Mouse (Mus musculus): ENCODE results near the gene Il6ra. TPM values are rescaled to one million over a fixed set of nuclear protein-coding genes. Genes with fewer than 3 reads are reported as not detected.

Gene Il6ra
- polyA plus RNA-seq, 1 experiment from 2014 or later: 1.1 TPM

DNA sequence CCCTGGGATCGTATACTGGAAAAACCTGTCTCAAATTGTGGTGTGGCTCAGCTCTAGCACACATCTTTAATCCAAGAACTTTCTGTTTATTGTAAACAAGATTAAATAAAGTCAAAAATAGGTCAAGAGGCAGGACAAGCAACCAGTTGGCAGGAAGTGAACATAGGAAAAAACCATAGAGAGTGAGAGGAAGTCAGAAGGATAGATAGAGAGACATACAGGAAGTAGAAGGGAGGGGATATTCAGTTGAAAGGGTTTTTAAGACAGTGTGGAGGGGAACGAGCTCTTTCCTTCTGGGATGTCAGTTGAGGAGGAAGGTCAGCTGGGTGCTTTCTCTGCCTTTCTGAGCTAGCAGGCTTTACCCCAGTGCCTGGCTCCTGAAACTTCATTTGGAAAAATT, 89.4 kb downstream of the Il6ra start:
- Histone ChIP-seq H3K4me1 (replicated peaks) (no peaks in the 10 kb centered on the region), H3K4me3 (no peak overlapping the region), H3K36me3 (no peaks in the 10 kb centered on the region), H3K4me2 (no peak overlapping the region), H3K27me3 (peaks cover 23% of the 10 kb centered on the region), H3K9ac (no peak overlapping the region), H3K9me3 (no peaks in the 10 kb centered on the region), H3K27ac (no peak overlapping the region)
- no peak for ATAC-seq (ENCODE audit: low FRiP score)
- WGBS: 75% methylated on average over 2 of the region's 2 CpGs

DNA sequence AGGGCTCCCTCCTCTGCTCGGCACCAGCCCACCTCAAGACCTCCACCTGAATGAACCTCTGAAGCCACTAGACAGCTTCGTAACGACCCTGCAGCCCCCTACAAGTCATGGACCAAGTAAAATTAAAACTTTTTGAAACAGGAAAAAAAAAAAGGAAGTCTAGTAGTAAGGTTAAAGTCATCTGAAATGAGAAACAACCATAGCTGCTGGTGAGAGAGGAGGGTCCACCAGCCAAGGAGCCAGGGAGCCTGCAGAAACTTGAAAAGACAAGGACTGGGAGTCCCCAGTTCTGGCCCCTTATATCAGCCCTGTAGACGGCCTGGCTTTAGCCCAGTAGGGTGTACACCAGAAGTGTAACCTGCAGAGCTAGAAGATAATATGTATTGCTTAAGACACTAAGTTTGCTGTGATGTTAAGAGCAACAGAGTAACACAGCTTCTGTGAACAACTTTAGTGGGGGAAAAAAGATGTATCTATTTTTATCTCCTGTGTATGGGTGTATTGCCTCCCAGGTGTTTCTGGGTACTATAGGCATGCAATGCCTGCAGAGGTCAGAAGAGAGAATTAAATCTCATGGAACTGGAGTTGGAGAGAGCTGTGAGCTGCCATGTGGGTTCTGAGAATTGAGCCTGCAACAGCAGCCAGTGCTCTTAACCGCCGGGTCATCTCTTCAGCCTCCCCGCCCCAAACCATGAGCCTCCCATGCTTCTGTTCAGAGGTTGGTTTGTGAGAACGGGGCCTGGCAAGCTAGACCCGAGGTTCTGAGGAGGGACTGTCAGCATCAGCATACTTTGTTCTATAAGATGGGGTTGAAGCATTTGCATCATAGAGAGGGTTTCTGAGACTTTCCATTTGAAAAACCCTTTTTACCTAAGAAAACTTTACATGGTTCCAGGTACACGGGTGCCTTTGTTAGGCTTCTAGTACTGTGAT, 91.2 kb downstream of the Il6ra start:
- H3K36me3 ChIP-seq: no peaks in the 10 kb centered on the region
- 81% methylated on average over 10 of the region's 10 CpGs for WGBS
- H3K9me3 ChIP-seq: no peaks in the 10 kb centered on the region
- no peaks in the 10 kb centered on the region for H3K4me1 ChIP-seq (replicated peaks)
- no peak for ATAC-seq (ENCODE audit: low FRiP score)
- H3K27me3 ChIP-seq: peaks cover 9% of the 10 kb centered on the region; the same call in 1 of the 2 replicates
- H3K4me2 ChIP-seq: no peak overlapping the region
- no peak overlapping the region for H3K9ac ChIP-seq
- no peak overlapping the region for H3K27ac ChIP-seq
- H3K4me3 ChIP-seq: no peak overlapping the region

DNA sequence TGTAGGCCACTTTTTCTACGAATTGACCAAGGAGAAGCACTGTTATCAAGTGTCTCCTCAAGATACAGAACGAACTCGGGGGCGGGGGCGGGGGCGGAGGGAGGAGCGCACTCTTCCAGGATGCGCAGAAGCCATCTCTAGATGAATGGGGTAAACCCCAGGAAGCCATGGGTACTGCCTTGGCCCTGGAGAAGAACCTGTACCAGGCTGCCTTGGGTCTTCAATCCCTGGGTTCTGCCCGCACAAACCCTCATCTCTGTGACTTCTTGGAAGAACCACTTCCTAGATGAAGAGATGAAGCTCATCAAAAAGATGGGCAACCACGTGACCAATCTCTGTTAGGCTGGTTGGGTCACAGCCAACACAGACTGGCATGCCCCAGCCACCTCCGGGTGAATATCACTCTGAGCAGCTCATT, 91.9 kb downstream of the Il6ra start:
- peaks cover 9% of the 10 kb centered on the region; the same call in 1 of the 2 replicates for H3K27me3 ChIP-seq
- H3K4me3 ChIP-seq: no peak overlapping the region
- H3K4me1 ChIP-seq (replicated peaks): no peaks in the 10 kb centered on the region
- ATAC-seq (ENCODE audit: low FRiP score): no peak
- H3K9ac ChIP-seq: no peak overlapping the region
- WGBS: 88% methylated on average over 11 of the region's 11 CpGs
- no peak overlapping the region for H3K27ac ChIP-seq
- no peak overlapping the region for H3K4me2 ChIP-seq
- no peaks in the 10 kb centered on the region for H3K9me3 ChIP-seq
- H3K36me3 ChIP-seq: no peaks in the 10 kb centered on the region

DNA sequence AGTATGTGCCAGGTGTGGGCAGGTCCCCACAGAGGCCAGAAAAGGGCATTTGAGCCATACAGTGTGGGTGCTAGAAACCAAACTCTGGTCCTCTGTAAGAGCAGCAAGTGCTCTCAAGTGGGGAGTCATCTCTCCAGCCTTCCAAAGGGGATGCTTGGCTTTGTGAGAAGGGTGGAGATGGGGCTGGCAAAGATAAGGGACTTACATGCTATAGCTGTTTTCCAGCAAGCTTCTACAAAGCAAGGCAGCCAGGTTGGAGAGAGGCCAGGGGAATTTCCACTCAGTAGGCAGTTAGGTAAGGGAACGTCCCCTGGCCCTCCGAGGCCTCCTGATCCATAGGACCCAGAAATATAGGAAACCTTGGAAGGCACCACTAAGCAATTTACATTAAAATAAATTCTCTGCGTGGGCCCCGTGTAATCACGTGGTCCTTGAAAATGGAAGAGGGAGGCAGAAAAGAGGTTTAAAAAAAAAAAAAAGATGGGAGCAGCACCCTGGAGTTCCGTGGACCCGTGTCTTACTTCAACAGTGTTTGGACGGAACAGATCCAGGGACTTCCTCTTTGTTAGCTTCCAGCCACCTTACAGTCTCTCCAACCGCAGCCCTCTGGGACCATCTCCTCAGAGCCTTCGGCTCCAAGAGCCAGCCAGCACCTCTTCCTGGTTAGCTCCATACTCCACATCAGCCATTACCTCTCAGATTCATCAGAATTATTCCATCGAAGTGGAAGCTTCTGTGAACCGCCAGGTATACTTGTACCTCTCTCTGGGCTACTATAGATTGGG, 92.5 kb downstream of the Il6ra start:
- Histone ChIP-seq H3K4me3 (no peak overlapping the region), H3K9ac (no peak overlapping the region), H3K4me1 (replicated peaks) (no peaks in the 10 kb centered on the region), H3K36me3 (no peaks in the 10 kb centered on the region), H3K9me3 (no peaks in the 10 kb centered on the region), H3K27ac (no peak overlapping the region), H3K27me3 (peaks cover 9% of the 10 kb centered on the region; the same call in 1 of the 2 replicates), H3K4me2 (no peak overlapping the region)
- WGBS: 89% methylated on average over 12 of the region's 12 CpGs
- no peak for ATAC-seq (ENCODE audit: low FRiP score)

DNA sequence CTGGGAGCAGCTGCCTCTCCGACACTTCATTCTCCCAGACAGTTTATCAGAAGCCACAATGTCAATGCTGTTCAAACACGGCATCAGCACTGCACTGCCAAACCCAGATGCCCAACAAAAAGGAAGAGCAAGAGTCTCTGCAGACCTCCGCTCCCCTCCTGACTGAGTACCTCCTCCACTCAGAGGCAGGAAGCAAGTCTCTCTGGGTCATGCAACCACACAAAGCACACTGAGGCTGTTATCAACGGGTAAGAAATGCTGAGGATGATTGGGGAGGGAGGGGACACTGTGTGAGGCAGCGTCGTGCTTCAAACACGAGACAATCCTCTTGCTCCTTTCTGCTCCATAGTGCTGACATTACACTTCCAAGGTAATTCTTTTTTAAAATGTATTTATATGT, 93.1 kb downstream of the Il6ra start:
- no peak overlapping the region for H3K9ac ChIP-seq
- WGBS: 82% methylated on average over 7 of the region's 7 CpGs
- peaks cover 9% of the 10 kb centered on the region; the same call in 1 of the 2 replicates for H3K27me3 ChIP-seq
- ATAC-seq (ENCODE audit: low FRiP score): no peak
- no peak overlapping the region for H3K27ac ChIP-seq
- no peak overlapping the region for H3K4me2 ChIP-seq
- no peaks in the 10 kb centered on the region for H3K9me3 ChIP-seq
- no peaks in the 10 kb centered on the region for H3K4me1 ChIP-seq (replicated peaks)
- H3K36me3 ChIP-seq: no peaks in the 10 kb centered on the region
- H3K4me3 ChIP-seq: no peak overlapping the region

DNA sequence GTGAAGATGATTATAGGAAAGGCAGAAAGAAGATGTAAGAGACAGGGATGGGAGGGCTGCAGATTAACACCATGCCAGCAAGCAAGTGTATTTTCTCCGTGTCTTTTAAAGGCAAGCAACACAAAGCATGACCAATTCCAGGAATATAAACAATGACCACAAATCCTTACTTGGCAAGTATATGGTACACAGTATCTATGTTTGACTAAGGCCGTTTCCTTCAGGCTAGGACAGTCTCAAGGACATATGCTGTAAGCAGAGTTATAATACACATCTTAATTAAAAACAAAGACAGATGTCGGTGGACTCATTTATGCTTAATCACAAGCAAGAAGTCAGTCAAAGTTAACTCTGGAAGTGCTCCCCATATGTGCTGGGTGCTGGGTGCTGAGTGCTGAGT, 94.4 kb downstream of the Il6ra start:
- H3K36me3 ChIP-seq: no peaks in the 10 kb centered on the region
- no peak overlapping the region for H3K9ac ChIP-seq
- no peak overlapping the region for H3K4me3 ChIP-seq
- no peaks in the 10 kb centered on the region for H3K4me1 ChIP-seq (replicated peaks)
- H3K4me2 ChIP-seq: no peak overlapping the region
- H3K27me3 ChIP-seq: peaks cover 11% of the 10 kb centered on the region; the same call in 1 of the 2 replicates
- WGBS: 81% methylated on average over 3 of the region's 3 CpGs
- H3K27ac ChIP-seq: no peak overlapping the region
- no peak for ATAC-seq (ENCODE audit: low FRiP score)
- H3K9me3 ChIP-seq: no peaks in the 10 kb centered on the region

DNA sequence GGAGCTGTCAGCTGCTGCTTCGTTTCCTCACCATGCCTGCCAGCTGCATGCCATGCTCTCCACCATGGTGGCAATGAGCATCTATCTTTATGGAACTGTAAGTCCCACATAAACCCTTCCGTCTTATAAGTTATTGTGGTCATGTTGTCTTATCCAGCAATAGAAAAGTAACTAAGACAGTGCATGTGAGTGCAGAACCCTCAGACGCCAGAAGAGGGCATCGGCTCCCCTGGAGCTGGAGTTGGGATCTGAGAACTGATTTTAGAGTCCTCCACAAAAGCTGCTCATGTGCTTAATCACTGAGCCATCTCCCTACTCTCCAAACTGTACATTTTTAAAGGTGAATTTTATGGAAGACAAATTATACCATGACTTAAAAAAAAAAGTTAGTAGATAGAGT, 95.9 kb downstream of the Il6ra start:
- no peak overlapping the region for H3K4me2 ChIP-seq
- no peak overlapping the region for H3K9ac ChIP-seq
- H3K4me1 ChIP-seq (replicated peaks): no peaks in the 10 kb centered on the region
- 71% methylated on average over 4 of the region's 4 CpGs for WGBS
- H3K4me3 ChIP-seq: no peak overlapping the region
- H3K9me3 ChIP-seq: no peaks in the 10 kb centered on the region
- H3K27me3 ChIP-seq: peaks cover 11% of the 10 kb centered on the region; the same call in 1 of the 2 replicates
- ATAC-seq (ENCODE audit: low FRiP score): no peak
- no peak overlapping the region for H3K27ac ChIP-seq
- no peaks in the 10 kb centered on the region for H3K36me3 ChIP-seq

Other genes starting within 250 kb of the Il6ra start
- gene Adar, start 198.2 kb downstream of the Il6ra start, polyA plus RNA-seq (2015; fragmentation: Nextera tagmentation; extraction: Ambion mirVana): 19.8 and 23.1 TPM in 2 replicates
- 28.1 and 30.7 TPM in 2 replicates for gene Chrnb2, start 148.6 kb downstream of the Il6ra start, polyA plus RNA-seq (2015; fragmentation: Nextera tagmentation; extraction: Ambion mirVana)
- gene Ube2q1, start 139.6 kb downstream of the Il6ra start, polyA plus RNA-seq (2015; fragmentation: Nextera tagmentation; extraction: Ambion mirVana): 13.5 and 14.4 TPM in 2 replicates
- gene She, start 81.8 kb downstream of the Il6ra start, polyA plus RNA-seq (2015; fragmentation: Nextera tagmentation; extraction: Ambion mirVana): 1.7 and 2.1 TPM in 2 replicates
- gene Atp8b2, start 50.3 kb upstream of the Il6ra start, polyA plus RNA-seq (2015; fragmentation: Nextera tagmentation; extraction: Ambion mirVana): 13.4 TPM in 2 replicates
- gene Hax1, start 85.6 kb upstream of the Il6ra start, polyA plus RNA-seq (2015; fragmentation: Nextera tagmentation; extraction: Ambion mirVana): 127 and 129 TPM in 2 replicates
- gene 4933434E20Rik, start 138.4 kb upstream of the Il6ra start, polyA plus RNA-seq (2015; fragmentation: Nextera tagmentation; extraction: Ambion mirVana): 225 and 227 TPM in 2 replicates
- gene Ubap2l, start 139.4 kb upstream of the Il6ra start, polyA plus RNA-seq (2015; fragmentation: Nextera tagmentation; extraction: Ambion mirVana): 157 TPM in 2 replicates
- 392 and 415 TPM in 2 replicates for gene Tpm3, start 159.5 kb upstream of the Il6ra start, polyA plus RNA-seq (2015; fragmentation: Nextera tagmentation; extraction: Ambion mirVana)
- 0.31 and 0.44 TPM in 2 replicates for gene Nup210l, start 190.9 kb upstream of the Il6ra start, polyA plus RNA-seq (2015; fragmentation: Nextera tagmentation; extraction: Ambion mirVana)

Measured in hindbrain, embryonic 13.5 days (tissue).